Mouse (Mus musculus) cerebellum, adult 8-10 months (tissue): ENCODE results near the gene Epn2.
A peak's percentile ranks its signal among the peaks of the same experiment; 100 is the strongest.

Source experiments
- DNase-seq: peaks from one replicate; pipeline ENCODE4 v3.0.0; 2022

The Epn2 gene

DNA sequence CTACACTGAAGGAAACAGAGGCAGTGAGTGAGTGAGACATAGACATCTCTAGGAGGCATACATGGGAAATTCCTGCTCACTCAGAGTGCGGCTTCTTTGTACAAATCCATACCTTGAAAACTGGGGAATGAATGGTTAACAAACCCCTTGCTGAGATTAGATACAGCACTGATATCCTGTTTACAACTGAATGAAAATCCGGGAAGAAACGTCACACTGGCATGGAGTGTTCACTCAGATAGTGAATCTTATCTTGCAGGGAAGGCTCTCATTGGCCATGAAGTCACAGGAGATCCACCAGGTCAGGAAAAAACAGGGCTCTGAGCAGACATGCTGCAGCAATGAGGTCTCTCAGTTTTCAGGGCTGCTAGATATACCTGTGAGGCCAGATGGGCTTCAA, 42.5 kb downstream of the Epn2 start:
- DNase-seq = no peak

DNA sequence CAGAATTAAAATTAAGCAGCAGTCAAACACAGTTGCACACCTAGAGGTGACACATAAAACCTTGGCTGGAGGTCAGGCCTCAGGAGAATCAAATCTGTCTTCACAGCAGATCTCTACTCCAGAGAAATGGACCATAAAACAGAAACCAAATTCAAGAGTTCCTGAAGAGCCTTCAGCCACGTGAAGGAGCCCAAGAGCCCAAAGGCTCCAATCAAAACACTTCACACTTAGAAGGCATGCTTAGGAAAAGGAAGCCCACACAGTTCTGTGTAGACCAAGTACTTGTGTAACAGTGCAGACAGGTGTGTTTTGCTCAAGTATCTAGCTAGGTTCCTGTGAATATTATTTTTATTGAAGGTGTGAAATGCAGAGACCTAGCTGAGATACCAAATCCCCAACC, 44.0 kb downstream of the Epn2 start:
- DNase-seq = no peak

DNA sequence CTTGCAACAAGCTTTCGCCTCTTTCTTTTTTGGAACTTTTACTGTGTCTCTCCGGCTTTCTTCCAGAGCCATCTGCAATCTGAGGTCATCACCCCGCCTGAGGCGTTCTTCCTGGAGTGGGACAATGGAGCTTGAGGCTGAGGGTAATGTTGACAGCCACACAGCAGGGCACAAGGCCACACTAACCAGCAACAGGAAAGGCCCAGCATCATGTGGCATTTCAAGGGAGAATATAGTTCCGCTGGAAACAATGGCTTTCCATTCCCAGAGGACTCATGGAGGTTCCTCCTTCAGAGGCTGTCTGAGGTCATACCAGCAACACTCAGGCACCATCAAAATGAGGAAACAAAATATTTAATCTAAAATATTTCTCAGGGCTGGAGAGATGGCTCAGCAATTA, 45.9 kb downstream of the Epn2 start:
- no peak for DNase-seq

DNA sequence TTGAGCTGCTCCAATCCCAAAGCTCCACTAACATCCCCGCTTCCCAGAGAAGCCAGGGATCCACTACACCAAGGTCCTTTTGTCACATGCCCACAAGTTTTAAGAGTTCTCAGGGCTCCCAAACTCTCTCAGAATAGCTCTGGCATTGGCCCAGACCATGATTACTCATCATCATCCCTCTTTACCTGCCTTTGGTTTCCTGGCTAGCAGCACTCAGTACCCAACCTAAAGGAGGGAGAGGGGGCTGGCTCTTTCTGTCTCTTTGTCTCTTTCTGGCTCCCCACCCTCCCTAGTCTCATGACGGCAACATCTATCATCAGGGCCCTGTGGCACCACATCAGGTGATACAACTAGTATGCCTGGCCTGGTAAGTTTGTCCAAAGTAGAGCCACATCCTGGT, 46.7 kb downstream of the Epn2 start:
- DNase-seq = no peak

DNA sequence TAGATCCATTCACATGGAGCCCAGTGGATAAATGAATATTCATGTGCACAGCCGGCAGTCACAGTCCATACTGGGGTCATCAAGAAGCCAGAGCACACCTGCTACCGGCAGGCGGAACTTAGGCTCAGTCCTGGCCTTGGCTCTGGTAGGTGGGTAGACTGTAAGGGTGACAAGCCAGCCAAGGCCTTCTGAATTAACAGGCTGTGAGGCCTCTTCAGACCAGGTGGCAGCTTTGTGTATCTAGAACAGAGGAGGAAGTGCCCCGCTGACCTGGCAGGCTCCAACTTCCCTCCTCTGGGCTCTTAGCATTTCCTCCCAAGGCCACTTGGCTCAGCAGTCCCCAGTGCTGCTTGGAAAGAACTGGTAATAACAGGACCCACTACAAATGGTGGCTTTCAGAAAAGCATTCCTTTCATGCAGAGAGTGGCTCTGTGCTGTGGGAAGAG, 50.2 kb downstream of the Epn2 start:
- peak; percentile 77 for DNase-seq

DNA sequence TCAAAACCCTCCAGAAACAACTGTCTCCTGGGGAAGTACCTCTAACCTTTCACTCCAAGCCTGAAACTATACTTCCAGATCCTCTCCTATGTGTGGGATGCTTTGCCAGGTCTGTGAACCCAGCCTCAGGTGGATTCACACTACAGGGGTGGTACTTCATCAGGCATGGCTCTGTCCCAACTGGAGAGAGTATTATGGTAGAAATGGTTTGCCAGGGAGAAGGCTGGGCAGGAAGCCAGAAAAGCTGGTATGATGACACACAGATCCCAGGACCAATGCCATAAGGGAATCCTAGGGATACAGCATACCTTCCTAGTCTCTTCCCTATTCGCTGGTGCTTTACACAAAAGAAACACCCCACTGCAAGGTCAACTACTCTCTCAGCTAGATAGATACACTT, 52.6 kb downstream of the Epn2 start:
- DNase-seq = peak; percentile 89

DNA sequence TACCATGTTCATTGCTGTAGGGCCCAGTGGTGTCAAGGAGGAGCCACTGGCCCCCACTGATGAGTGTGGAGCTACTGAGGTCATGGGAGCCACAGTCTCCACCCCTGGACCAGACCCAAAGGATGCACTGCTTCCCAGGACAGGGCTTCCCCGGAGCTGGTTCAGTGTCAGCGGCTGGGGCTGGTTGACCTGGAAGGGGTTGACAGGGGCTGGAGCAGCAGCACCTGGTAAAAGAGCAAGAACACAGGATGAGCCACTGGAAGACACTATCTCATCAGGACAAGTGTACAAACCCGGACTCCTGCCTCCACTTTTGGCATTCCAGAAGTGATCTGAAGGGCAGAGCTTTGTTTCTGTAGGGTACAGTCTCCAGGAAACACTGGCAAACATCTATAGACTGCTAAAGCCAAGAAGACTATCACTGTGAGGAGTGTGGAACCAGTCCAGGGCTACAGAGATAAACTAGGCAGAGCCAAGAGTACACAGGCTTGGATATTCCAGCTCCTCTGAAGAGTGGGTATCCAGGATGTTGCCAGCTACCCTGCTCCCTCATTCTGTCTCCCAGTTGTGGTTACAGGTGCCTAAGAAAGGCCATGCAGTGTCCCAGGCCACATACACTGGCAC, 59.9 kb downstream of the Epn2 start:
- DNase-seq = no peak

DNA sequence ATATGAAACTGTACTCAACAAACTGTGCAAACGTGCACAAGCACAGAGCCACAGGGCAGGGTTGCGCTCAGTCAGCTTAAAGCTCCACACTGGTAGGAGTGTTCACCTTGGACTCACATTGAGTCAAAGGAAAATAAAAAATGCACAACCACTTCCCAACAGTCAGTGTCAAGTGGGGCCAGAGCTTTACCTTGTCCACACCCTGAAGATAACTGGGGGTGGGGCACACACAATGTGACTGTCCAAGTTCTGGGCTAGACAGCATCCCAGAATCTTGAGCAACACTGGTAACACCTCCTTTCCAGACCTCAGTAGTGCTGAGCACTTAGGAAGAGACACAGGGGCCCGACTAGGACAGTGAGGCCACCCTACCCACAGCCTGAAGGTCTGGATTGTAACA, 60.6 kb downstream of the Epn2 start:
- DNase-seq = no peak

DNA sequence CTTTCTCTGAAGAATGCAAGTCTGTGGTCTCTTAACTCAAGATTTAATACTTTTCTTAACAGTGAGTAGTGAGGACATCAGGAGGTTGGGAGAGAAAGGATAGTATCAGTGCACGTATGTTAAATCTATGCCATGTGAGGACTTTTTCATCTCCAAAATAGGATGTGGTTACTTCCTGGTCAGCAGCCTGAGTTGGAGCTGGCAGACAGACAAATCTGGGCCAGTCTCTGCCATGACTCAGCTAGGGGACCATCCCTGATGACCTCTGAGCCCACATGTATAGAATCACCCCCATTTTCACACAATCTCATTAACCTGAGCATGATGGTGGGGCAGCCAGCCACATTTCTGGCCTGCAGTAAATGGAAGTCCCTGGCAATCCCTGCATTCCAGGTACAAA, 61.5 kb downstream of the Epn2 start:
- no peak for DNase-seq

DNA sequence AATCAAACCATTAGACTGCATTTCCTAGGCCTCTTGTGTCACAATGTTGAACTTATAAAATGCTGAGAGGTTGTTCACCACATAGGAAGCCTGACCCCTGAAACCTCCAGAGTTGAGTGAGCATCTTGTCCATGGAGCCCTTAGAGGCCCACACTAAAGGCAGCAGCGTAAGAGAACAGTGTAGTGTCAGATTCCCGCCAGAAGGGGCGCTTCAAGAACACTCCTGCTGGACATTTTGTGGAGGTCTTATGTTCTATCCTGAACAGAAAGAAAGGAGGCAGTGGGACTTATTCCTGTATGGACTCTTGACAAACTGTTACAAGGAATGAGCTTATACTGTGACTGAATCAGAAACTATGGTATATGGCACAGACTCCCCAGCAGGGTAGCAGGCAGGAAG, 64.5 kb downstream of the Epn2 start:
- no peak for DNase-seq

DNA sequence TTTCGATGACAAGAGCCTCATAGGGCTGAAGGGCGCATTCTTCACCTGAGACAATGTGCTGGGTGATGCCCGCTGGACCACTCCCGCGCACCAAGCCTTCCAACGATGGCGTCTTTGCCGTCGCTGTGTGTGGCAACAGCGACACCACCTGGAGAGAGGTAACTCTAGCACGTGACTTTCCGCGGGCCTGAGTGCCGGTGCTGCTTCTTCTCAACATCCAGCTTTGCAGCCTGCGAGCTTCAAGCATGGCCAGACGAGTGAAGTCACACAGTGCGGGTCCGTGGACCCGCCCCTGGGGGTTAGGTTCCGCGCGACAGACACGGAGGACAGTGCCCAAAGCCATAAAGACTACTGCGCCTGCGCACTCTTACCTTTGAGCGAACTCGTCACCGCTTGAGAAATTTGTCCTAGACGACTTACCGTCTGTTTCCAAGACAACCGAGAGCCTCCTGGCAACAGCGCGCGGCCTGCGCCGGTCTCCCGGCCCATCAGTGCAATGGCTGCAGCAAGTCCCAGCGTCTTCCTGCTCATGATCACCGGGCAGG, 74.7 kb downstream of the Epn2 start, which contains the start of gene B9d1:
Gene B9d1, plus strand, starts transcription at position 432 of the 545 bp plus-strand sequence.
- peak; percentile 99 for DNase-seq

DNA sequence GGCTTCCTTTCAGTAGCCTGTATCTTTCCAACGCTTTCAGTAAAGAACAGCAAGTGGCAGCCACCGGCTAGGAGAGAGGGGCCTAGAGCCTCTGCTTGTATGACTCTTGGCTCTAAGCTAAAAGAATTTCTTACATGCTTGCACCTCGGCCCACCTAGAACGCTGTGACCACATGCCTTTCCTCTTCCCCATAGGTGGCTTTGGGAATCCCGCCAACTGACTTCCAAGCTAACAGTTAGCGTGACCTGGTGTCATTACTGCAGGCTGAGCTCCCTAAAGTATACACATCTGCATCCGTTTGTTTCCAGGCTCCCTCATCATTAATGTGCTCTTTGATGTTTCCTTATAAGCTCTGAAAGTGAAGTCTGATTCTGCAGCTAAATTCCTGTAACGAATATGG, 75.6 kb downstream of the Epn2 start:
- DNase-seq = no peak

DNA sequence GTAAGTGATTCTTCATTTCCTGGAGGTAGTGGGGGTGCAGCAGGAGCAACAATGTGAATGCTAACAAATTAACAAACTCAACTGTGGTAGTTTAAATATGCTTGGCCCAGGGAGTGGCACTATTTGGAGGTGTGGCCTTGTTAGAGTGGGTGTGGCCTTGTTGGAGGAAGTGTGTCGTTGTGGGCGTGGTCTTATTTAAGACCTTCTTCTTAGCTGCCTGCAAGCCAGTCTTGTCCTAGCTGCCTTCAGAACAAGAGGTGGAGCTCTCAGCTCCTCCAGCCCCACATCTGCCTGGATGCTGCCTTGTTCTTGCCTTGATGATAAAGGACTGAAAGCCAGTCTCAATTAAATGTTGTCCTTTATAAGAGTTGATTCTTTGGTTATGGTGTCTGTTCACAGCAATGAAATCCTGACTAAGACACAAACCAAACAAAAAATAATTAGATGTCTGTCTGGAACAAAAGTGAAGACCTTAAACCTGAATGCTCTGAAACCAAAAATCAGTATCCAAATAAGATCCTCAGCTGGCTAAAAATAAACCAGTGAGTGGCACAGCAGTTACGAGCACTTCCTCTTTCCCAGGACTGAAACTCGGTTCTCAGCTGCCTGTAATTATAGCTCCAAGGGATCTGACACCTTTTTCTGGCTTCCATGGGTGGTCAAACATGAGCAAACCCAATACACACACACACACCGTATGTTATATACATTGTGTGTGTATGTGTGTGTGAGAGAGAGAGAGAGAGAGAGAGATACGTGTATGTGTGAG, 80.6 kb downstream of the Epn2 start:
- no peak for DNase-seq

DNA sequence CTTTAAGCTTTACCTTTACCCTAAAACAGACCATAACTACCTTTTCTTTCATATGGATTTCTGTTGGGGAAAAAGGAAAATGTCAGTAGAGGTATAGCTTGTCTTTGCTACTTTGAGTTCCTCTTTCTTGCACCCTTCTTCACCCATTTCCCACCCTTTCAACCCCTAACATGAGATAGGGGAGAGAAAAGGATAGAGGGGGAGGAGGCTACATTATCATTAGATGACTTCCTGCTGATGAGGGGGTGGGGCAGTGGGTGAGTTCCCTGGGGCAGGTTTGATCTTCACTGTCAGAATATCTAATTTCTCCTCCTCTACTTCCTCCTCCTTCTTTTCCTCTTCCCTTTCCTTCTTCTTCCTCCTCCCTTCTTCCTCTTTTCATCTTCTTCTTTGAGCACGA, 82.0 kb downstream of the Epn2 start:
- no peak for DNase-seq

DNA sequence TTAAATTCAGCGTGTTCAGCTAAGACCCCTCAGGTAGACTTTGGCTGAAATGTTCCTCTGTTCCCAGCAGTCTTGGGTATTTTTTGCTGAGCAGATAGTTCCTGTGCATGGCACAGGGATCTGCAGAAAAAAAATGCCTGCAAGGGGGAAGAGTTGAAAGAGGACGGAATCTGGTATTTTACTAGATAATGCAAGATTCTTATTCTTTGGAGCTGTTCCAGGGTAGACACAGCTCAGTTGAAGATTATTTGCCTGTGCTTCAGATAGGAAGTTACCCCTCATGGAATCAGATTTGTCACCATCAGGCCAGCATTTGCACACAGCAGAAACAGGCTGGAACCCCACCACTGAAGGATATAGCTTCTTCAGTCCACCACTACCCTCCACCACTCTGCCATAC, 84.0 kb downstream of the Epn2 start:
- no peak for DNase-seq

DNA sequence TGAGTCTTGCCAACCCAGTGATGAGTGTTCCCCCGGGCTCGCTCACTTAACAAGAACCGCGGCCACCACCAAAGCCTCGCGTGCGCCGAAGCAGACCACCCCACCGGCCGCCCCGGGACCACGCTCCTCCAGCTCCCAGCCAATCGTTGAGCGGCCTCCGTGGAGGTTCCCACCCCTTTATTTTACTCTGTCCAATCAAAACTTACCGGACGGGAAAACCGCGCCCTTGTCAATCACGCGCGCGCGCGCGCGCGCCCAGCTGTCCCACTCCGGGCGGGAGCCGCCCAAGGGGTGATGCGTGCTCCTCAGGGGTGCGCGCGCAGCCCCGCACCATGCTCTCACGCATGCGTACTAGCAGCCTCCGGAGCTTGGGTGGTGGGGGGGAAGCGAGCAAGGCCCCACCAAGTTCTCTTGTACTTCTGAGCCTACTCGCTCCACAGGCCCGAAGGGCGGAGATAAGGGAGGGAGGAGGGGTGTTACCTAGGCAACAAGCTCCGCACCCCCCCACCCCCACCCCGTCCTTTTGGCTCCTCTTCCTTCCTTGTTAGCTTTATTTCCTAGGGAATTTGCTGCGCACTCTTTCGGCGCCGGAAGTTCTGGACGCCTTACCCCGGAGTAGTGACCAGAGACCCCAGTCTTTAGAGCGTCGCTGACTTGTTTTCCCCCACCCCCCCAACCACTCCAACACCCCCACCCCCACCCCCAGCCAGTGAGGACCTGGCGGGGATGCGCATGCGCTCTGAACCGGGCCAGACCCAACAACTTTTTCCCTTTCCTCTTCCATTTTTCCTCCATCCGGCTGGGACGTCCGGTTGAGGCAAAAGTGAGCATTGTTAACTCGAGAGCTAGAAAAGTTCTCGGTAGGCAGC, 85.1 kb downstream of the Epn2 start, which contains the start of gene Mapk7:
Gene Mapk7, minus strand, starts transcription at position 278 of the 869 bp plus-strand sequence.
- peak; percentile 93 for DNase-seq

DNA sequence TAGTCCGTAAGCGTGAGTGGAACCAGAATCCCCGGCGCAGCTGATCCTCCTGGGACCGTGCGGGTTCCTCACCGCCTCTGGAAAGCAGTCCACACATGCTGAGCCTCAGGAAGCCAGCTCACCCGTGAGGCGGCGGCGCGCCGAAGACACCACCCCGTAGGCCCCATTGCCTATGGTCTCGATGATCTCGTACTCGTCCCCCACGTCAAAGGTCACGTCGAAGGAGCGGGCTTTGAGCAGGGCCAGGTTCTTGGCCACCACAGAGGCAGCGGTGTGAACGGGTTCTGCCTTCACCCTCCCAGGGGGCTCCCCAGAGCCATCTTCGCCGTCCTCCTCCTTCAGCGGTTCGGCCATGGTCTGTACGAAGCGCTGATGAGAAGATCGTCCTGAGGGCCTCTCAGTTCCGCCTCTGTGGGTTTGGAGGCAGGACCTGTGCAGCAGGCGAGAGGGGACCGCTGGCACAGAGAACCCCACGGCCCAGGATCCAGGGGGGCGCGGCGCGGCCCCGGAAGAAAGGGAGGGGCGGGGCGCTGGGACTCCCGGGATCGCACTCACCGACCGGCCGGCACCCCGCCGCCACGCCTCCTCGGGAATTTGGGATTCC, 85.9 kb downstream of the Epn2 start:
- DNase-seq = peak; percentile 57

DNA sequence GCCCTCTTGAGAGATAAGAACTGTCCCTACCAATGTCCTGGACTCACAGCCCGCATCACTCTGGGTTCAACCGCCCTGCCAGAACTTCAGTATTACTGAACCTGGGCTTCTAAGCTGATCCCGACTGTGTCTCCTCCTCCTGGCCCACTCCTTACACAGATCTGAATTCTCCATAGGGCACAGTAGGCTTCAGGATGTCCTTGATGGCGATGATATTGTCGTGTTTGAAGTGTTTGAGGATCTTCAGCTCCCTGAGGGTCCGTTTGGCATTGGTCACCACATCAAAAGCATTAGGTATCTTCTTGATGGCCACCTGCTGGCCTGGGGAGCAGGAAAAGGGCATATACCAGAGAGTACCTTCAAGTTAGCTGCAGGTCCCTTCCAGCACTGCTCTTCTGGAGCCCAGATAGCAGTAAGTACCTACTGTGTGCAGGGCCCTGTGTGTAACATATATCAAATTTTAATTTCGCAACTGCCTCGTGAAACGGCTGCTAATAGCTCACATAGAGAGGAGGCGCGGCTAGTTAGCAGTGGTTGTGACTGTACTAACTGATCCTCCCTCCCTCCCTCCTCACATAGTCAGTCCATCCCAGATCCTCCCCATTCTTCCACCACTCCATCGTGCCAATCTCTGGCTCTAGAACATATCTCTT, 86.6 kb downstream of the Epn2 start:
- DNase-seq = no peak

DNA sequence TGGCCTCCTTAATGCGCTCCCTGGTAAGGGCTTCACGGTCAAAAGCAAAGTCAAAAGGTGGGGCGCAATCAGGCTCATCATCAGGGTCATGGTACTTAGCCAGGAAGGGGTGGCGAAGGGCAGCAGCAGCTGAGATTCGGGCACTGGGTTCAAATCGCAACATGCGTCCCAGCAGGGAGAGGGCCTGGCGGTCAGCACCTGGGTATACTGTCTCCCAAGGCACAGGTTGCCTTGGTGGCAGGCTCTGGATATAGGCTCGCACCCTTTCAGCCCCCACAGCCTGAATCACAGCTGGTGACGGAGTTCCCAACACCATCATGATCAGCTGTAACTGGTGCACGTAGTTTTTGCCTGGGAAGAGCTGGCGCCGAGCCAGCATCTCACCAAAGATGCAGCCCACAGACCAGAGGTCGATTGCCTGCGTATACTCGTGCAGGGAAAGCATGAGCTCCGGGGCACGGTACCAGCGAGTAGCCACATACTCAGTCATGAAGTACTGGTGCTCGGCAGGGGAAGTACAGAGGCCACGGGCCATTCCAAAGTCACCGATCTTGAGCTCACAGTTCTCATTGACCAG, 88.5 kb downstream of the Epn2 start:
- no peak for DNase-seq

DNA sequence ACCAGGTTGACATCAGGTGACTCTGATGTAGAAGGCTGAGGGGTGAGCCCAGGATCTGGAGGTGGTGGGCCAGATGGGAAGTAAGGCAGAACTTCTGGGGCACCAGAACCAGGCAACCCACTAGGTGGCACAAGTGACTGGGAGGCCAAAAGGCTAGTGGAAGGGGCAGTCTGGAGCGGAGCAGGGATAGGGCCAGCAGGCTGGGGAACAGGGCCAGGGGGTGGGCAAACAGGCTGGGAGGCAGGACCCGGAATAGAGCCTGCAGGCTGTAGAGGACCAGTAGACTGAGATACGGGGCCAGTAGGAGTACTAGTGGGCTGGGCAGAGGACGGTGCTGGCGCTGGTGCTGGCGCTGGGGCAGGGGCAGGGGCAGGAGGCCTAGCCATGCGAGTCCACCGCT, 89.6 kb downstream of the Epn2 start:
- no peak for DNase-seq

DNA sequence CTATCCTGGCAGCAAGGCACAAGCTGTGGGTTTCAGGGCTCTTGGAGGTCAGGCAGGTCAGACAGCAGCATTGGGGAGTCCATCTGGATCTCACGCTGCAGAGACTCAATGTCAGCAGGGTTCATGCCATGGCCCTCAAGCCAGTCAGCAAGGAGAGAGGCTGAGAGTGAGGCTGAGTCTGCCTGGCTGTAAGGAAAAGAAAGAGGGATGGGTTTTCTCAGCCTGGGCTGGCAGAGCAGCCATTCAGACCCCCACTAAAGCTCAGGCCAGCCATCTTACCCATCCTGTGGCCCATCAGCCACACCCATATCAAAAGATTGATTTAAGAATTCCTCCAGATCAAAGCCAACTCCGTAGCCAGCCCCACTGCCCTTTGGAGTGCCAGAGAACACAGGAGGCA, 90.4 kb downstream of the Epn2 start:
- no peak for DNase-seq

DNA sequence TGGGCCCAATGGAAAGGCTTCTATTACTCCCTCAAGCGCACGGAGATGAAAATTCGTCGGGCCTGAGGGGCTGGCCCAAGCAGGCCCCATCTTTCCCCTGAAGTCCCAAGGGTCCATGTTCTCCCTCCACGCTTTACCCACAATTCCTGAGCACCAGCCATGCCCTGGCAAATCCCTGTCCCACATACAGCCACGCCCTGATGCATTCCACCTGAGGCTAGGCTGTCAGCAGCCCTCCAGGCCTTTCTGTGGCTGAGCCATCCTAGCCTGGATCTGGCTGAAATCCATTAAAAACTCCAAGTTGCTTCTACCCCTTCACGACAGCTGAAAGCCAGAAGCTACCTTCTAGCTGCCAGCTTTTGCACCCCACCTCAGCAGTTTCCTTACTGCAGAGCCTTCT, 91.6 kb downstream of the Epn2 start:
- DNase-seq = no peak
